22 mouse cellular contexts compared by ENCODE assay signal in genomic region chr7:54893709-54894627, GRCm38 (mm10). TPM values are rescaled to one million over a fixed set of nuclear protein-coding genes. Genes with fewer than 3 reads are reported as not detected.
DNase-seq lines count a peak whose midpoint lies in the region; ATAC-seq and TF ChIP-seq lines count a peak whose summit lies in the region.
"Had no signal": no experiment of that assay in that cellular context is flagged by ENCODE, and none has a peak within 500 bp of the region (broad histone marks: within the 10 kb centered on the region; RNA-seq: fewer than 3 reads in every experiment).

No protein-coding gene starts in this region.

- no peak for DNase-seq in hindbrain, embryonic 11.5 days (ENCODE audit: low spot score)
- DNase-seq in hindbrain, embryonic 10.5 days (ENCODE audit: low spot score), result no peak
- peak; percentile 67 for DNase-seq in brain, embryonic 14.5 days (ENCODE audit: low read depth)
- peak; percentile 60 for DNase-seq in forebrain, embryonic 14.5 days (ENCODE audit: low spot score)
- DNase-seq in gastrocnemius, postnatal 10 days, result no peak
- no peak for DNase-seq in stomach, postnatal 0 days (ENCODE audit: low spot score)
- no peak for DNase-seq in MN1 (ENCODE audit: low spot score)
- DNase-seq: adrenal gland, adult 2 months; adrenal gland, postnatal 25 days; cerebellum, adult 11 months; cerebellum, adult 8-10 months; cerebellum, postnatal 25 days; heart, adult 18-20 months; heart, postnatal 10 days; heart, postnatal 4 days had no signal

- H3K9ac ChIP-seq in hindbrain, embryonic 11.5 days (ENCODE audit: low read depth, low read length), result no peak overlapping the region
- H3K9ac ChIP-seq in forebrain, embryonic 14.5 days (ENCODE audit: low read length), result no peak overlapping the region
- H3K9ac ChIP-seq in midbrain, embryonic 16.5 days (ENCODE audit: low read depth, low read length), result no peak overlapping the region
- H3K9ac ChIP-seq in stomach, postnatal 0 days (ENCODE audit: low read length), result no peak overlapping the region
- H3K9ac ChIP-seq: embryonic facial prominence, embryonic 12.5 days; hindbrain, embryonic 14.5 days; intestine, embryonic 15.5 days had no signal

- no peak for TF ChIP-seq POLR2A in brain, embryonic 14.5 days (IDR thresholded peaks at IDR 0.05; ENCODE audit: borderline replicate concordance, extremely low read depth, insufficient read depth, insufficient read length, poor library complexity, severe bottlenecking)

- H3K4me2 ChIP-seq in hindbrain, embryonic 11.5 days (replicated peaks; ENCODE audit: low read depth, low read length), result no peak overlapping the region
- no peak overlapping the region for H3K4me2 ChIP-seq in forebrain, embryonic 14.5 days (ENCODE audit: low read length)
- H3K4me2 ChIP-seq in midbrain, embryonic 16.5 days (ENCODE audit: low read length), result no peak overlapping the region
- H3K4me2 ChIP-seq in stomach, postnatal 0 days (replicated peaks; ENCODE audit: low read depth), result no peak overlapping the region
- H3K4me2 ChIP-seq: embryonic facial prominence, embryonic 12.5 days; hindbrain, embryonic 14.5 days; intestine, embryonic 15.5 days had no signal

- no peak for TF ChIP-seq EP300 in stomach, postnatal 0 days (optimal IDR thresholded peaks at IDR 0.05)

- no peak overlapping the region for H3K4me3 ChIP-seq in hindbrain, embryonic 11.5 days (ENCODE audit: low read depth, low read length)
- no peak overlapping the region for H3K4me3 ChIP-seq in hindbrain, embryonic 10.5 days
- no peak overlapping the region for H3K4me3 ChIP-seq in forebrain, embryonic 14.5 days (ENCODE audit: low read depth, low read length)
- H3K4me3 ChIP-seq in midbrain, embryonic 16.5 days (ENCODE audit: low read depth, low read length), result no peak overlapping the region
- no peak overlapping the region for H3K4me3 ChIP-seq in stomach, postnatal 0 days (ENCODE audit: low read depth, low read length)
- H3K4me3 ChIP-seq: embryonic facial prominence, embryonic 12.5 days; heart, embryonic 10.5 days; intestine, embryonic 15.5 days had no signal

- H3K27ac ChIP-seq in hindbrain, embryonic 11.5 days (ENCODE audit: low read depth, low read length), result no peak overlapping the region
- H3K27ac ChIP-seq in hindbrain, embryonic 10.5 days, result no peak overlapping the region
- H3K27ac ChIP-seq in forebrain, embryonic 14.5 days (ENCODE audit: low read depth, low read length), result no peak overlapping the region
- H3K27ac ChIP-seq in midbrain, embryonic 16.5 days (ENCODE audit: low read length), result no peak overlapping the region
- no peak overlapping the region for H3K27ac ChIP-seq in stomach, postnatal 0 days (replicated peaks)
- H3K27ac ChIP-seq: embryonic facial prominence, embryonic 12.5 days; heart, embryonic 10.5 days; hindbrain, embryonic 14.5 days; intestine, embryonic 15.5 days had no signal

- ATAC-seq in hindbrain, embryonic 11.5 days (ENCODE audit: low FRiP score), result peak; percentile 68; the same call in 1 of the 2 replicates
- ATAC-seq in forebrain, embryonic 14.5 days, result peak; percentile 78
- 0 out of 2 replicates have a peak, but pooled peaks have one; percentile 39 for ATAC-seq in midbrain, embryonic 16.5 days
- ATAC-seq in stomach, postnatal 0 days (ENCODE audit: low FRiP score, low TSS enrichment), result no peak
- ATAC-seq: intestine, embryonic 15.5 days had no signal

- no peak for TF ChIP-seq CTCF in brain, embryonic 14.5 days (IDR thresholded peaks at IDR 0.05; ENCODE audit: borderline replicate concordance, extremely low read depth, insufficient read depth, insufficient read length)
- no peak for TF ChIP-seq CTCF in stomach, postnatal 0 days (IDR thresholded peaks at IDR 0.05; ENCODE audit: low read depth)

- H3K36me3 ChIP-seq in hindbrain, embryonic 11.5 days (ENCODE audit: control insufficient read depth, insufficient read depth, low read length), result no peaks in the 10 kb centered on the region
- H3K36me3 ChIP-seq in hindbrain, embryonic 10.5 days, result no peaks in the 10 kb centered on the region
- H3K36me3 ChIP-seq in forebrain, embryonic 14.5 days (ENCODE audit: control insufficient read depth, insufficient read depth, low read length), result no peaks in the 10 kb centered on the region
- no peaks in the 10 kb centered on the region for H3K36me3 ChIP-seq in midbrain, embryonic 16.5 days (ENCODE audit: control insufficient read depth, insufficient read depth, low read length)
- no peaks in the 10 kb centered on the region for H3K36me3 ChIP-seq in stomach, postnatal 0 days (ENCODE audit: control insufficient read depth, insufficient read depth, low read length)
- H3K36me3 ChIP-seq: embryonic facial prominence, embryonic 12.5 days; heart, embryonic 10.5 days; intestine, embryonic 15.5 days had no signal

- H3K27me3 ChIP-seq in hindbrain, embryonic 11.5 days (ENCODE audit: control insufficient read depth, insufficient read depth, low read length), result no peaks in the 10 kb centered on the region
- no peaks in the 10 kb centered on the region for H3K27me3 ChIP-seq in hindbrain, embryonic 10.5 days (ENCODE audit: insufficient read depth, poor library complexity, severe bottlenecking)
- no peaks in the 10 kb centered on the region for H3K27me3 ChIP-seq in forebrain, embryonic 14.5 days (replicated peaks; ENCODE audit: control insufficient read depth, insufficient read depth, low read length)
- no peaks in the 10 kb centered on the region for H3K27me3 ChIP-seq in midbrain, embryonic 16.5 days (ENCODE audit: control insufficient read depth, insufficient read depth, low read depth, low read length)
- H3K27me3 ChIP-seq in stomach, postnatal 0 days (ENCODE audit: control insufficient read depth, insufficient read depth, low read length), result no peaks in the 10 kb centered on the region
- H3K27me3 ChIP-seq: embryonic facial prominence, embryonic 12.5 days; intestine, embryonic 15.5 days had no signal

- WGBS in hindbrain, embryonic 11.5 days, result 75% methylated on average over 3 of the region's 3 CpGs
- 84% methylated on average over 3 of the region's 3 CpGs for WGBS in hindbrain, embryonic 10.5 days
- WGBS in forebrain, embryonic 14.5 days, result 32% methylated on average over 3 of the region's 3 CpGs
- 56% methylated on average over 3 of the region's 3 CpGs for WGBS in midbrain, embryonic 16.5 days
- 85% methylated on average over 3 of the region's 3 CpGs for WGBS in stomach, postnatal 0 days

- no peaks in the 10 kb centered on the region for H3K4me1 ChIP-seq in hindbrain, embryonic 11.5 days (replicated peaks; ENCODE audit: control insufficient read depth, insufficient read depth, low read length)
- no peaks in the 10 kb centered on the region for H3K4me1 ChIP-seq in hindbrain, embryonic 10.5 days (replicated peaks)
- H3K4me1 ChIP-seq in forebrain, embryonic 14.5 days (ENCODE audit: control insufficient read depth, insufficient read depth, low read length), result no peaks in the 10 kb centered on the region
- no peaks in the 10 kb centered on the region for H3K4me1 ChIP-seq in midbrain, embryonic 16.5 days (ENCODE audit: control insufficient read depth, insufficient read depth, low read length)
- no peaks in the 10 kb centered on the region for H3K4me1 ChIP-seq in stomach, postnatal 0 days (replicated peaks; ENCODE audit: control insufficient read depth, insufficient read depth)
- H3K4me1 ChIP-seq: embryonic facial prominence, embryonic 12.5 days; heart, embryonic 10.5 days; intestine, embryonic 15.5 days had no signal

- no peaks in the 10 kb centered on the region for H3K9me3 ChIP-seq in hindbrain, embryonic 11.5 days (ENCODE audit: control insufficient read depth, low read length)
- no peaks in the 10 kb centered on the region for H3K9me3 ChIP-seq in hindbrain, embryonic 10.5 days
- H3K9me3 ChIP-seq in forebrain, embryonic 14.5 days (replicated peaks; ENCODE audit: control insufficient read depth, low read length), result no peaks in the 10 kb centered on the region
- H3K9me3 ChIP-seq in midbrain, embryonic 16.5 days (replicated peaks; ENCODE audit: control insufficient read depth, low read length, poor library complexity, severe bottlenecking), result no peaks in the 10 kb centered on the region
- H3K9me3 ChIP-seq in stomach, postnatal 0 days (ENCODE audit: control insufficient read depth, low read length), result no peaks in the 10 kb centered on the region
- H3K9me3 ChIP-seq: embryonic facial prominence, embryonic 12.5 days; heart, embryonic 10.5 days; intestine, embryonic 15.5 days had no signal

RNA-seq across cellular contexts. Expression of gene Luzp2, which starts 58.7 kb away (rescaled TPM):
- polyA plus RNA-seq in hindbrain, embryonic 11.5 days (2014; fragmentation: Nextera tagmentation; extraction: Ambion mirVana), result 2.3 and 3.5 TPM in 2 replicates
- polyA plus RNA-seq in hindbrain, embryonic 10.5 days (2016; fragmentation: Nextera tagmentation; extraction: Ambion mirVana), result 0.81 and 1.4 TPM in 2 replicates
- 7.8 and 16.7 TPM in 2 replicates for polyA plus RNA-seq in brain, embryonic 14.5 days (2012; rRNA removed)
- polyA plus RNA-seq in forebrain, embryonic 14.5 days (2014; fragmentation: Nextera tagmentation; extraction: Ambion mirVana), result 15.4 and 22.1 TPM in 2 replicates
- 52.2 and 83.3 TPM in 2 replicates for polyA plus RNA-seq in midbrain, embryonic 16.5 days (2015; fragmentation: Nextera tagmentation; extraction: Ambion mirVana)
- total RNA-seq in gastrocnemius, postnatal 10 days (2021), result under 1 TPM; 0.59 to 0.68 TPM
- polyA plus RNA-seq in stomach, postnatal 0 days (2015; fragmentation: Nextera tagmentation; extraction: Ambion mirVana), result 0.35 and 0.48 TPM in 2 replicates
- total RNA-seq: MEL had no signal
- polyA plus RNA-seq: C2C12 had no signal

Comparison
In these comparisons a context has a peak if more than half of its experiments do, and no peak if none do; other contexts are left out.
1. DNase-seq: peak in brain, embryonic 14.5 days (single experiment) and forebrain, embryonic 14.5 days (single experiment); none in hindbrain, embryonic 11.5 days (single experiment), hindbrain, embryonic 10.5 days (single experiment), gastrocnemius, postnatal 10 days (single experiment), stomach, postnatal 0 days (single experiment) and MN1 (single experiment).